In genomic region chr4:8432393-8432792, GRCm38 (mm10) we compare ENCODE assay signal across 8 mouse cellular contexts.
DNase-seq lines count a peak whose midpoint lies in the region; ATAC-seq and TF ChIP-seq lines count a peak whose summit lies in the region.

No protein-coding gene starts in this region.

- no peak for TF ChIP-seq POLR2A in limb, embryonic 14.5 days (IDR thresholded peaks at IDR 0.05; ENCODE audit: borderline replicate concordance, extremely low read depth, insufficient read depth, insufficient read length)

- H3K4me2 ChIP-seq in limb, embryonic 14.5 days (replicated peaks; ENCODE audit: low read depth, low read length, severe bottlenecking), result no peak overlapping the region
- H3K4me2 ChIP-seq in stomach, postnatal 0 days (replicated peaks; ENCODE audit: low read depth), result no peak overlapping the region

- H3K27me3 ChIP-seq in embryonic facial prominence, embryonic 10.5 days (replicated peaks; ENCODE audit: low read depth, poor library complexity, severe bottlenecking), result no peaks in the 10 kb centered on the region; the same call in 1 of the 2 replicates
- no peaks in the 10 kb centered on the region for H3K27me3 ChIP-seq in limb, embryonic 14.5 days (ENCODE audit: control insufficient read depth, insufficient read depth, low read length)
- H3K27me3 ChIP-seq in stomach, postnatal 0 days (ENCODE audit: control insufficient read depth, insufficient read depth, low read length), result no peaks in the 10 kb centered on the region

- TF ChIP-seq EP300 in stomach, postnatal 0 days (optimal IDR thresholded peaks at IDR 0.05), result no peak

- no peak overlapping the region for H3K9ac ChIP-seq in limb, embryonic 14.5 days (ENCODE audit: low read depth, low read length, severe bottlenecking)
- H3K9ac ChIP-seq in stomach, postnatal 0 days (ENCODE audit: low read length), result no peak overlapping the region

- no peak overlapping the region for H3K4me3 ChIP-seq in embryonic facial prominence, embryonic 10.5 days
- H3K4me3 ChIP-seq in limb, embryonic 14.5 days (replicated peaks; ENCODE audit: low read length), result no peak overlapping the region
- H3K4me3 ChIP-seq in stomach, postnatal 0 days (ENCODE audit: low read depth, low read length), result no peak overlapping the region

- TF ChIP-seq CTCF in stomach, postnatal 0 days (IDR thresholded peaks at IDR 0.05; ENCODE audit: low read depth), result peak; percentile 80

- no peak for ATAC-seq in limb, embryonic 14.5 days (ENCODE audit: low FRiP score, low read depth)
- ATAC-seq in stomach, postnatal 0 days (ENCODE audit: low FRiP score, low TSS enrichment), result no peak

- peaks cover 3% of the 10 kb centered on the region; the same call in 1 of the 2 replicates for H3K9me3 ChIP-seq in embryonic facial prominence, embryonic 10.5 days
- H3K9me3 ChIP-seq in limb, embryonic 14.5 days (ENCODE audit: control insufficient read depth, low read length), result no peaks in the 10 kb centered on the region
- no peaks in the 10 kb centered on the region for H3K9me3 ChIP-seq in stomach, postnatal 0 days (ENCODE audit: control insufficient read depth, low read length)

- peaks cover 15% of the 10 kb centered on the region for H3K4me1 ChIP-seq in embryonic facial prominence, embryonic 10.5 days
- no peaks in the 10 kb centered on the region for H3K4me1 ChIP-seq in limb, embryonic 14.5 days (ENCODE audit: control insufficient read depth, insufficient read depth, low read length)
- H3K4me1 ChIP-seq in stomach, postnatal 0 days (replicated peaks; ENCODE audit: control insufficient read depth, insufficient read depth), result no peaks in the 10 kb centered on the region

- 47% methylated on average over 2 of the region's 2 CpGs for WGBS in embryonic facial prominence, embryonic 10.5 days
- WGBS in limb, embryonic 14.5 days, result 50% methylated on average over 2 of the region's 2 CpGs
- 42% methylated on average over 2 of the region's 2 CpGs for WGBS in stomach, postnatal 0 days

- intact Hi-C loops in left cerebral cortex, postnatal 10 days (cut with DNase I), result no loop called here

- H3K36me3 ChIP-seq in embryonic facial prominence, embryonic 10.5 days (replicated peaks), result no peaks in the 10 kb centered on the region
- no peaks in the 10 kb centered on the region for H3K36me3 ChIP-seq in limb, embryonic 14.5 days (ENCODE audit: control insufficient read depth, insufficient read depth, low read length)
- no peaks in the 10 kb centered on the region for H3K36me3 ChIP-seq in stomach, postnatal 0 days (ENCODE audit: control insufficient read depth, insufficient read depth, low read length)

- DNase-seq in cerebellum, adult 18-20 months, result peak; percentile 56
- DNase-seq in cerebellum, adult 11-12 months, result no peak
- DNase-seq in left cerebral cortex, adult 18-20 months (ENCODE audit: low spot score in 2 of 2), result peak; percentile 41 to 70
- DNase-seq in left cerebral cortex, postnatal 10 days (ENCODE audit: extremely low spot score in 1 of 2, low spot score in 2 of 2), result no peak
- DNase-seq in ZHBTc4 (ENCODE audit: low read depth, low spot score), result peak; percentile 55
- peak; percentile 61 for DNase-seq in embryonic facial prominence, embryonic 10.5 days (ENCODE audit: low spot score)
- peak; percentile 58 for DNase-seq in limb, embryonic 14.5 days (ENCODE audit: low spot score)
- DNase-seq in stomach, postnatal 0 days (ENCODE audit: low spot score), result peak; percentile 58

- H3K27ac ChIP-seq in embryonic facial prominence, embryonic 10.5 days (replicated peaks), result no peak overlapping the region
- H3K27ac ChIP-seq in limb, embryonic 14.5 days (replicated peaks; ENCODE audit: low read depth, low read length), result no peak overlapping the region
- no peak overlapping the region for H3K27ac ChIP-seq in stomach, postnatal 0 days (replicated peaks)

Comparison
In these comparisons a context has a peak if more than half of its experiments do, and no peak if none do; other contexts are left out.
1. DNase-seq: peak in cerebellum, adult 18-20 months (2 of 2), left cerebral cortex, adult 18-20 months (2 of 2), ZHBTc4 (single experiment), embryonic facial prominence, embryonic 10.5 days (single experiment), limb, embryonic 14.5 days (single experiment) and stomach, postnatal 0 days (single experiment); none in cerebellum, adult 11-12 months (single experiment) and left cerebral cortex, postnatal 10 days (0 of 2).